Mouse (Mus musculus) intestine, embryonic 14.5 days (tissue): ENCODE results near the gene Neurog1. TPM values are rescaled to one million over a fixed set of nuclear protein-coding genes. Genes with fewer than 3 reads are reported as not detected.

ENCODE experiments used
- ATAC-seq: fragments of 200-750 bp; cut with Nextera tagmentation; replicated peaks from 2 replicates; pipeline ENCODE4 v1.8.0; 2017; ENCODE audit warnings: low read depth, moderate number of reproducible peaks, moderate TSS enrichment, moderate library complexity; ENCODE audit not compliant: low FRiP score, low TSS enrichment
- DNase-seq: peaks from one replicate; pipeline ENCODE4 v3.0.0-alpha.2; 2018; ENCODE audit warnings: low spot score
- H3K27ac ChIP-seq: fragments of 300-500 bp; sonication (generic); 2 replicates; pipeline ENCODE4 v1.5.1; 2014; ENCODE audit warnings: low read depth, mild to moderate bottlenecking, control low read depth
- H3K27me3 ChIP-seq: fragments of 300-500 bp; sonication (generic); replicated peaks from 2 replicates; pipeline ENCODE4 v1.6.1; 2014; ENCODE audit warnings: low read length, control low read depth; ENCODE audit not compliant: control insufficient read depth, insufficient read depth
- H3K36me3 ChIP-seq: fragments of 300-500 bp; sonication (generic); 2 replicates; pipeline ENCODE4 v1.6.1; 2014; ENCODE audit warnings: low read length, control low read depth; ENCODE audit not compliant: control insufficient read depth, insufficient read depth
- H3K4me1 ChIP-seq: fragments of 300-500 bp; sonication (generic); replicated peaks from 2 replicates; pipeline ENCODE4 v1.6.1; 2014; ENCODE audit warnings: low read length, control low read depth, mixed read lengths; ENCODE audit not compliant: control insufficient read depth, insufficient read depth
- H3K4me2 ChIP-seq: fragments of 300-500 bp; sonication (generic); 2 replicates; pipeline ENCODE4 v1.6.1; 2014; ENCODE audit warnings: low read length
- H3K4me3 ChIP-seq: fragments of 300-500 bp; sonication (generic); 2 replicates; pipeline ENCODE4 v1.5.1; 2014; ENCODE audit warnings: low read depth, low read length, control low read depth, mixed read lengths
- H3K9ac ChIP-seq: fragments of 300-500 bp; sonication (generic); 2 replicates; pipeline ENCODE4 v1.6.1; 2014; ENCODE audit warnings: mild to moderate bottlenecking, low read length
- H3K9me3 ChIP-seq: fragments of 300-500 bp; sonication (generic); 2 replicates; pipeline ENCODE4 v1.6.1; 2016; ENCODE audit warnings: low read length, control low read depth; ENCODE audit not compliant: control insufficient read depth
- WGBS: fragments of 180-500 bp; shearing (Covaris S2); extraction: QIAGEN DNeasy Blood & Tissue Kit; methylation state at CpG from one replicate; pipeline ENCODE4 v1.1.7; 2014; 5-methylcytosine and 5-hydroxymethylcytosine counted together
- polyA plus RNA-seq: library from polyadenylated mRNA; unstranded; fragments of >200 nt; fragmentation: Nextera tagmentation; extraction: Ambion mirVana; gene quantifications from 2 replicates; pipeline ENCODE4 v1.2.1, GENCODE M21; 2014

The Neurog1 gene
- polyA plus RNA-seq, 1 experiment from 2014 or later = not detected

DNA sequence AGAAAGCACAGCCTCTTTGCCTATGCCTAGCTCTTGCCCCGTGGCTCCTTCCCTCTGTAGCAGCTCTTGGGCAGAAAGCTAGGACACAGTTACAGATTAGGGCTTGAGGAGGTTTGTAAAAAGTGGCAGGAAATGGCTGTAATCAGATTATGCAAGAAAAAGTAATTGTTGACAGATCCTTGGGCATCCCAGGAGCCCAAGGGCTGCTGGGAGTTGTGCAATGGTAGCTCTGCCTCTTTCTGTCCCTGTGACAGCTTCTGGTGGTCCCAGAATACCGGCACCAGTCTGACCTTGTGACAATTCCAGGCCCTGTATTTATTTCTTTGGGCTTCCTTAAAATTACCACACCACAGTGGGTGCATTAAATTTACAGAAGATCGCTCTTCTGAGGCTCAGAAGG lies 1.4 kb upstream of the Neurog1 start:
- 15% methylated on average over 3 of the region's 3 CpGs for WGBS
- no peaks in the 10 kb centered on the region for H3K9me3 ChIP-seq

DNA sequence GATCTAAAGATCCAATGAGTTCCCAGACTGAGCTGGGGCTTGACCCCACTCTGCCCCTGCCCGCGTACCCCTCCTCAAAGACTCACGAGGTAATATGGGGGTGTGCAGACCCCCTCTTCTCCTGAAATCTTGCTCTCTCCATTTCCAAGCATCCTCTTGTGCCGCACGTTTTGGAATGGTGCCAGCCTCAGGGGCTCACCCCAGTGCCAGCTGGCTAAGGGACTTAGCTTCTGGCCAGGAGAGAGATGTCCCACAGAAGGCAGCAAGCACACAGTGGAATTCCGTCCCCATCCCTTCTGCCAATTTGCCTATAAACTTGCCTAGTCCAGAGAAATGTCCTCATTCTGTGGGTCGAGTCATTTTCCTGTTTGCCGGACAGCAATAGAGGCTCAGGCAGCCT lies 820 bp upstream of the Neurog1 start:
- DNase-seq (no peak), ATAC-seq (no peak)
- Histone ChIP-seq H3K4me3 (no peak overlapping the region), H3K4me2 (no peak overlapping the region), H3K4me1 (no peaks in the 10 kb centered on the region), H3K27ac (no peak overlapping the region), H3K9ac (no peak overlapping the region), H3K27me3 (peaks cover 100% of the 10 kb centered on the region), H3K36me3 (no peaks in the 10 kb centered on the region), H3K9me3 (no peaks in the 10 kb centered on the region)
- WGBS = 16% methylated on average over 8 of the region's 8 CpGs

More for the DNA sequence above, 1.4 kb upstream of the Neurog1 start:
- no peak for ATAC-seq
- no peak overlapping the region for H3K9ac ChIP-seq
- H3K4me2 ChIP-seq = no peak overlapping the region
- no peaks in the 10 kb centered on the region for H3K4me1 ChIP-seq
- DNase-seq = no peak
- no peak overlapping the region for H3K27ac ChIP-seq
- H3K27me3 ChIP-seq = peaks cover 100% of the 10 kb centered on the region
- no peaks in the 10 kb centered on the region for H3K36me3 ChIP-seq
- H3K4me3 ChIP-seq = no peak overlapping the region

DNA sequence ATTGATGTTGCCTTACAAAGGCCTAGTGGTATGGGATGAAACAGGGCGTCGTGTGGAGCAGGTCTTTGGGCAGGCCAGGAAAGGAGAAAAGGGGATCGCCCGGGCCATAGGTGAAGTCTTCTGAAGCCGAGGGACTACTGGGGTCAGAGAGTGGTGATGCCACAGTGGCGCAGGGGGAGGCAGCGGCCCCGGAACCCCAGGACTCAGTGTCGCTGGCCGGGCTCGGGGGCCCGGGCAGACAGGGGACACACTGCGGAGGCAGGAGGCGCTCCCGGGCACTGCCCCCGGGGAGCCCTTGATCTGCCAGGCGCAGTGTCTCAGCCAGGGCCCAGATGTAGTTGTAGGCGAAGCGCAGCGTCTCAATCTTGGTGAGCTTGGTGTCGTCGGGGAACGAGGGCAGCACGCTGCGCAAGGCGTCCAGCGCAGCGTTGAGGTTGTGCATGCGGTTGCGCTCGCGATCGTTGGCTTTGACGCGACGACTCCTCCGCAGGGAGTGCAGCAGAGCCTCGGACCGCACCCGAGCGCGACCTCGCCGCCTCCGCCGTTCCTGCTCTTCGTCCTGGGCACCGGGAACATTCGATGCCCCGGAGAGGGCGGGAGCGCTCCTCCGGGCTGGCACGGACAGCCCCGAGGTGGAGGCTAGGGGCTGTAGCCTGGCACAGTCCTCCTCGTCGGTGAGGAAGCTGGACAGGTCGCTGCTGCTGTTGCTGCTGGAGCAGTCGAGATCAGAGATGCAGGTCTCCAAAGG lies 613 bp downstream of the Neurog1 start:
- H3K4me1 ChIP-seq = no peaks in the 10 kb centered on the region
- WGBS = under 1% methylated on average over 59 of the region's 59 CpGs
- peaks cover 100% of the 10 kb centered on the region for H3K27me3 ChIP-seq
- H3K9me3 ChIP-seq = no peaks in the 10 kb centered on the region
- 0 out of 2 replicates have a peak overlapping the region, but pooled peaks have one; percentile 11 for H3K4me3 ChIP-seq
- no peak overlapping the region for H3K27ac ChIP-seq
- DNase-seq (no peak), ATAC-seq (no peak)
- no peak overlapping the region for H3K9ac ChIP-seq
- no peaks in the 10 kb centered on the region for H3K36me3 ChIP-seq
- H3K4me2 ChIP-seq = no peak overlapping the region

DNA sequence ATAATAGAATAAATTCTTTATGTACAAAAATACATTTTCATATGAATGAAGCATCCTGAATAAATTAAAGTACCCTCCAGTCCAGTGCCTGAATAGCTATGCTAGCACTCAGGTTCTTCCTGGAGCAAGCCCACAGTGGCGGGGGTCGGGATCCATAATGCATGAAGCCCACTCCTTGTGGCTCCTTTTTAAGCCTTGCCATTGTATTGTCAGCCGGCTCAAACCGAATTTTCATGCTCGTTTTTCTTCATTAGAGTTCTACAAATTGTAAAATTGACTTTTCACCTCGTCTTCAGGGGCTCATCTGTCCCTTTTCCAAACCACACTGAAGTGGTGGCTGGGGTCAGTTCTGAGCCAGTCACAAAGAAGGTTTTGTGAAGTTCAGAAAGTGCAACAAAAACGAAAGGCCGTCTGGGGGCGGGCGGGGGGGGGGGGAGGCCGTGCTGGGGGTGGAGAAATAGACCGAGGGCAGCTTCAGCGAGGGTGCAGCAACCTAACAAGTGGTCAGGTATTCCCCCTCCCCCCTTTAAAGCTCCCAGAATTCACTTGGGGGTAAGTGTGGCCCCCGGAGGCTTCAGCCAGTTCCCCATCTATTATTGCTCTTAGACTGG lies 1.3 kb downstream of the Neurog1 start:
- Histone ChIP-seq H3K27me3 (peaks cover 100% of the 10 kb centered on the region), H3K4me2 (no peak overlapping the region), H3K27ac (no peak overlapping the region), H3K9ac (no peak overlapping the region), H3K36me3 (no peaks in the 10 kb centered on the region), H3K4me3 (no peak overlapping the region), H3K4me1 (no peaks in the 10 kb centered on the region), H3K9me3 (no peaks in the 10 kb centered on the region)
- 2% methylated on average over 14 of the region's 14 CpGs for WGBS
- ATAC-seq (no peak), DNase-seq (no peak)

DNA sequence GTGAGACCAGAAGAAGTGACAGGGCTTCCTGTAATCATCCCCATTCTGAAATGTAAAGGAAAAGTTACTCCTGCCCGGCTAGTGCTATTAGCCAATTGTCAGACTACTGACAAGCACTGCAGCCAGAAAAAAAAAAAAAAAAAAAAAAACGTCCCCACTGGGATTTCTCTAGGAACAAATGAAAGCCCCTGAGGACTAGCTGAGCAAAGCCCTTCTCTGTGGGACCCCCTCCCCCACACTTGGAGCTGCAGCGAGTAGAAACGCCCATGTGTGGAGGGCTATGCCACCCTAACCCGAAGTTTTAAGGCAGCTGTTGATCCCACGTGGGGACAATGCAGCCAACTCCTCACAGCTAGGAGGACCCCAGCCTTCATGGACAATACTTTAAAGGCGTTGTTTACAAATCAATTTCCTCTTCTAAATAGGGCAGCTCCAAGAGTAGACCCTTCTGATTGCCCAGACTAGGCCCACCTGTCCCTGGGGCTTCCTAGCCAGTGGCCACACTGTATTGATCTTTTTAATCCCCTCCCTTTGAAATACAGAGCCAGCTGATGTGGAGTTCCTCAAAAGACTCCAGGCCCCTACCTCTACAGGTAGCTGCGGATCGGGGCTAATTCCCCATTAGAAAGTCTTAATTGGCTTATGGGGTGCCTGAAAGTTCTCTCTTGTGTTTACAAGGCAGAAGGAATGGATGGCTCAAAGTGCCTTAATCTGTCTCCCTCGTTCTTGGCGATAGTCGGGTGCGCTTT lies 2.2 kb downstream of the Neurog1 start:
- no peaks in the 10 kb centered on the region for H3K4me1 ChIP-seq
- no peak overlapping the region for H3K4me3 ChIP-seq
- H3K9me3 ChIP-seq = no peaks in the 10 kb centered on the region
- DNase-seq (no peak), ATAC-seq (no peak)
- no peak overlapping the region for H3K27ac ChIP-seq
- peaks cover 92% of the 10 kb centered on the region for H3K27me3 ChIP-seq
- H3K36me3 ChIP-seq = no peaks in the 10 kb centered on the region
- H3K9ac ChIP-seq = no peak overlapping the region
- no peak overlapping the region for H3K4me2 ChIP-seq
- 2% methylated on average over 13 of the region's 13 CpGs for WGBS

DNA sequence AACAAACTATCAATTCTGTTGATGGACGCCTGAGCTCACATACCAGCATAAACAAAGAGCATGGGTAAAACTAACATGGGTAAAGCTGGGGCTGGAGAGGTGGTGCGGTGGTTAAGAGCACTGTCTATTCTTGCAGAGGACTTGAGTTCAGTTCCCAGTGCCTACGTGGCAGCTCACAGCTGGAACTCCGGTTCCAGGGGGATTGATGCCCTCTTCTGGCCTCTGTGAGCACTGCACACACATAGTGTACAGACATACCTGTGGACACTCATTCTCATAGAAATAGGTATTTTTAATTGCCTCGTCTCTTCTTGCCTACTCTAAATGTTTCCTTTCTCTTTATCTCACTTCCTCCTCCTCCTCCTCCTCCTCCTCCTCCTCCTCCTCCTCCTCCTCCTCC lies 8.9 kb downstream of the Neurog1 start:
- 84% methylated on average over 5 of the region's 5 CpGs for WGBS
- Histone ChIP-seq H3K9ac (no peak overlapping the region), H3K4me3 (no peak overlapping the region), H3K4me2 (no peak overlapping the region), H3K36me3 (no peaks in the 10 kb centered on the region), H3K4me1 (no peaks in the 10 kb centered on the region), H3K27me3 (peaks cover 33% of the 10 kb centered on the region), H3K27ac (no peak overlapping the region), H3K9me3 (no peaks in the 10 kb centered on the region)
- no peak for DNase-seq
- ATAC-seq = no peak

DNA sequence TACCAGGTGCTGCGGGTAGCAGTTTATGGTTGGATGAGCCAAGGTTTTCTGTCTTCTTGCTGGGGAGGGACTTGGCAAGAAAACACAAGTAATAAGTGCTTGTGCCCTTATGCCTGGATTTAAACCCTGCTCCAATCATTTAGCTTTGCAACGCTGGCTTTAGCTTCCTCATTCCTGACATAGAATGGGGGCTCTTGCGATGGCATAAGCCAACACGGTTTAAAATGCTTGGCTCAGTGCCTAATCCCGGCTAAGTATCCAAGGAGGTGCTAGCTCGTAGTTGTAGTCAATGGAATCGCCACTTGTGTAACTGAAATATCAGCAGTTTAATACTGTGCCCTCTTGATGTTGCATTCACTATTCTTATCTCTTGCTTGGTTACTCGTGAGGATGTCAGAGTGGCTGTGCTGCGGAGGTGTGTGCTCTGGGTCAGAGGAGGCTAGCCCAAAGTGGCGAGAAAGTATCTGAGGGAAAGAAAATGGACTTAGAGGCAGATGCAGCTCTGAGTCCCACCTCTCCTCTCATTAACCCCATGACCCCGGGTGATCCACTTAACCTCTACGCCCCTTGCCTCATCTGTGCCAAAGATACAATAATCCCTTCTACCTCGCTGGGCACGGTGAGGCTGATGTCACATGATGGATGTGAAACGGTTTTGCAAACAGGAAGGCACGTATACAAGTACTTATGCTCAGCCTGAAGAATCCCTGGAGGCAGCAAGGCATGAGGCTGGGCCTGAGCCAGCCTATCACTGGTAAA lies 11.8 kb downstream of the Neurog1 start:
- peaks cover 24% of the 10 kb centered on the region; the same call in 1 of the 2 replicates for H3K27me3 ChIP-seq
- WGBS = 59% methylated on average over 16 of the region's 16 CpGs
- no peak overlapping the region for H3K4me3 ChIP-seq
- no peaks in the 10 kb centered on the region for H3K36me3 ChIP-seq
- no peaks in the 10 kb centered on the region for H3K4me1 ChIP-seq
- no peak overlapping the region for H3K27ac ChIP-seq
- no peak overlapping the region for H3K9ac ChIP-seq
- DNase-seq (no peak), ATAC-seq (no peak)
- no peaks in the 10 kb centered on the region for H3K9me3 ChIP-seq
- H3K4me2 ChIP-seq = no peak overlapping the region

DNA sequence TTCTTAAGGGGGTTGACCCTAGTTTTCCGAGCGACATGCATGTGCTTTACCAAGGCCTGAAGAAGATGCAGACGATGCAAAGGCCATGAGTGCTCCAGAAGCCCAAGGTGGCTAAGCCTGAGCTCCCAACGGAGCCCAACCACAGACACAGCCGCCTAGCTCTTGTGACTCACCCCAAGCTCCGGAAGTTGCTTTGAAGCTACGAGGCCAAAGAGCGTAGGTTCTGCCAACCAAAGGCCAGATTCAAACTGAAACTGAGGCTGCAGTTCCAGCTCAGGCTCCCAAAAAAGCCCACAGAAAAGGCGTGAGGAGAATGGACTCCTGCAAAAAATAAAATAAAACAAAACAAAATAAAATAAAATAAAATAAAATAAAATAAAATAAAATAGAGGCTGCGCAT lies 14.1 kb downstream of the Neurog1 start:
- H3K27me3 ChIP-seq = peaks cover 39% of the 10 kb centered on the region
- no peaks in the 10 kb centered on the region for H3K9me3 ChIP-seq
- no peak for DNase-seq
- no peak overlapping the region for H3K4me2 ChIP-seq
- 74% methylated on average over 10 of the region's 10 CpGs for WGBS
- no peak for ATAC-seq
- no peaks in the 10 kb centered on the region for H3K4me1 ChIP-seq
- no peaks in the 10 kb centered on the region for H3K36me3 ChIP-seq
- no peak overlapping the region for H3K4me3 ChIP-seq
- H3K9ac ChIP-seq = no peak overlapping the region
- no peak overlapping the region for H3K27ac ChIP-seq
